In the genomic region with DNA sequence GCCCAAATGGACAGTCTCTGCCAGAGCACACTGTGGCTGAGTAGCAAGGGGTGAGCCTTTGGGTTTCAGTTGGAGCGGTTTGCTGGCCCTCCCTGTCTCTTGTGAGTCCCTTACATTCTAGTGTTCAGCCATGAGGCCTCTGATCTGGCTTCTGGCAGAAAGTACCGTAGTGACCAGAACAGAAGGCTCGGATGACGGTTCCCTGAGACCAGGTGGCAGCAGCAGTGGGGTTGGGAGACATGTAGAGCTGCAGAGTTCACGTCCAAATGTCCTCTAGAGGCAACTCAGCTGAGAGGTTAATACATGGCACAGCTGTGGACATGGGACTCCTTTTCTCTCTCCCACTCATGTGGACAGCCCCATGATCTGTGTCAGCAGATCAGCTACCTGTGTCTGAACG, we compare ENCODE assay signal across 19 mouse cellular contexts. TPM values are rescaled to one million over a fixed set of nuclear protein-coding genes. Genes with fewer than 3 reads are reported as not detected.
A peak's percentile ranks its signal among the peaks of the same experiment; 100 is the strongest.
DNase-seq lines count a peak whose midpoint lies in the region; ATAC-seq and TF ChIP-seq lines count a peak whose summit lies in the region.
"Had no signal": no experiment of that assay in that cellular context is flagged by ENCODE, and none has a peak within 500 bp of the region (broad histone marks: within the 10 kb centered on the region; RNA-seq: fewer than 3 reads in every experiment).

No protein-coding gene starts in this region.

- no peak overlapping the region for H3K9ac ChIP-seq in forebrain, embryonic 14.5 days (ENCODE audit: low read length)
- H3K9ac ChIP-seq: embryonic facial prominence, embryonic 12.5 days; embryonic facial prominence, embryonic 15.5 days; forebrain, embryonic 15.5 days; heart, embryonic 12.5 days; heart, embryonic 15.5 days; hindbrain, embryonic 13.5 days; intestine, embryonic 15.5 days had no signal

- no peak overlapping the region for H3K4me2 ChIP-seq in forebrain, embryonic 14.5 days (ENCODE audit: low read length)
- H3K4me2 ChIP-seq: embryonic facial prominence, embryonic 12.5 days; embryonic facial prominence, embryonic 15.5 days; forebrain, embryonic 15.5 days; heart, embryonic 12.5 days; heart, embryonic 15.5 days; hindbrain, embryonic 13.5 days; intestine, embryonic 15.5 days had no signal

- no peak for ATAC-seq in forebrain, embryonic 14.5 days
- ATAC-seq: CD4-positive, CD25-positive, alpha-beta regulatory T cell, adult 4 months; forebrain, embryonic 15.5 days; intestine, embryonic 15.5 days had no signal

- no peaks in the 10 kb centered on the region for H3K27me3 ChIP-seq in cerebellum, adult 2 months (ENCODE audit: control insufficient read depth, insufficient read depth, low read length)
- H3K27me3 ChIP-seq in forebrain, embryonic 14.5 days (replicated peaks; ENCODE audit: control insufficient read depth, insufficient read depth, low read length), result no peaks in the 10 kb centered on the region

- peak; percentile 66 to 76 for DNase-seq in cerebellum, adult 2 months
- no peak for DNase-seq in cerebellum, postnatal 4 days (ENCODE audit: low spot score in 2 of 2)
- DNase-seq in cerebellum, adult 8-10 months, result peak; percentile 51
- DNase-seq in cerebellum, adult 9-11 months, result peak; percentile 77
- peak; percentile 63 to 73 for DNase-seq in cerebellum, postnatal 25 days
- no peak for DNase-seq in thymus, postnatal 0 days (ENCODE audit: low spot score)
- DNase-seq in right cerebral cortex, adult 2 months (ENCODE audit: low spot score in 2 of 2), result no peak
- DNase-seq in forebrain, embryonic 14.5 days (ENCODE audit: low spot score), result no peak
- DNase-seq: adrenal gland, postnatal 14 days; gastrocnemius, postnatal 25 days had no signal

- no peaks in the 10 kb centered on the region for H3K9me3 ChIP-seq in forebrain, embryonic 14.5 days (replicated peaks; ENCODE audit: control insufficient read depth, low read length)
- H3K9me3 ChIP-seq: embryonic facial prominence, embryonic 12.5 days; embryonic facial prominence, embryonic 15.5 days; forebrain, embryonic 15.5 days; heart, embryonic 12.5 days; heart, embryonic 15.5 days; hindbrain, embryonic 10.5 days; hindbrain, embryonic 13.5 days; intestine, embryonic 15.5 days had no signal

- no peak overlapping the region for H3K27ac ChIP-seq in cerebellum, adult 2 months (ENCODE audit: insufficient read depth, low read length)
- no peak overlapping the region for H3K27ac ChIP-seq in forebrain, embryonic 14.5 days (ENCODE audit: low read depth, low read length)
- H3K27ac ChIP-seq: embryonic facial prominence, embryonic 12.5 days; embryonic facial prominence, embryonic 15.5 days; forebrain, embryonic 15.5 days; heart, embryonic 15.5 days; hindbrain, embryonic 10.5 days; hindbrain, embryonic 13.5 days; intestine, embryonic 15.5 days had no signal

- H3K4me1 ChIP-seq in cerebellum, adult 2 months (ENCODE audit: control insufficient read depth, insufficient read depth, low read length), result peaks cover 68% of the 10 kb centered on the region
- peaks cover 8% of the 10 kb centered on the region for H3K4me1 ChIP-seq in forebrain, embryonic 14.5 days (ENCODE audit: control insufficient read depth, insufficient read depth, low read length)

- no peak for TF ChIP-seq POLR2A in cerebellum, adult 2 months (IDR thresholded peaks at IDR 0.05; ENCODE audit: borderline replicate concordance, insufficient read depth, low read length)

- H3K36me3 ChIP-seq in forebrain, embryonic 14.5 days (ENCODE audit: control insufficient read depth, insufficient read depth, low read length), result 0 out of 2 replicates have a peak, but pooled peaks cover 3% of the 10 kb centered on the region
- H3K36me3 ChIP-seq: embryonic facial prominence, embryonic 12.5 days; embryonic facial prominence, embryonic 15.5 days; forebrain, embryonic 15.5 days; heart, embryonic 12.5 days; heart, embryonic 15.5 days; hindbrain, embryonic 10.5 days; intestine, embryonic 15.5 days had no signal

- H3K4me3 ChIP-seq in cerebellum, adult 2 months (replicated peaks; ENCODE audit: insufficient read depth, low read depth, low read length), result no peak overlapping the region
- no peak overlapping the region for H3K4me3 ChIP-seq in forebrain, embryonic 14.5 days (ENCODE audit: low read depth, low read length)
- H3K4me3 ChIP-seq: embryonic facial prominence, embryonic 12.5 days; embryonic facial prominence, embryonic 15.5 days; forebrain, embryonic 15.5 days; heart, embryonic 12.5 days; heart, embryonic 15.5 days; hindbrain, embryonic 10.5 days; hindbrain, embryonic 13.5 days; intestine, embryonic 15.5 days had no signal

- no peak for TF ChIP-seq CTCF in cerebellum, adult 2 months (IDR thresholded peaks at IDR 0.05; ENCODE audit: borderline replicate concordance, insufficient read depth, low read depth, low read length)

- WGBS in cerebellum, adult 2 months, result 21% methylated on average over 6 of the region's 6 CpGs
- WGBS in forebrain, embryonic 14.5 days, result 89% methylated on average over 6 of the region's 6 CpGs

RNA-seq across cellular contexts. Expression of gene Engase, which starts 30.5 kb away (rescaled TPM):
- 8.3 and 9.3 TPM in 2 replicates for polyA plus RNA-seq in cerebellum, adult 2 months (2012; rRNA removed)
- polyA plus RNA-seq in thymus, postnatal 0 days (2015; fragmentation: Nextera tagmentation; extraction: Ambion mirVana), result 16.0 and 17.1 TPM in 2 replicates
- 3.9 and 4.9 TPM in 2 replicates for polyA plus RNA-seq in forebrain, embryonic 14.5 days (2014; fragmentation: Nextera tagmentation; extraction: Ambion mirVana)

Comparison
In these comparisons a context has a peak if more than half of its experiments do, and no peak if none do; other contexts are left out.
1. DNase-seq: peak in cerebellum, adult 2 months (2 of 2), cerebellum, adult 8-10 months (single experiment), cerebellum, adult 9-11 months (single experiment) and cerebellum, postnatal 25 days (2 of 2); none in cerebellum, postnatal 4 days (0 of 2), thymus, postnatal 0 days (single experiment), right cerebral cortex, adult 2 months (0 of 2) and forebrain, embryonic 14.5 days (single experiment).